Mouse (Mus musculus): ENCODE results near the gene Glt28d2. TPM values are rescaled to one million over a fixed set of nuclear protein-coding genes. Genes with fewer than 3 reads are reported as not detected.

The Glt28d2 gene
- total and polyA plus RNA-seq, 3 experiments: 1.9 to 8.5 (median 6.3) TPM

GRCm38 (mm10) chr3:85888221-85888671, 930 bp upstream of the Glt28d2 start:
- TF ChIP-seq POLR2A (IDR thresholded peaks at IDR 0.05; ENCODE audit: insufficient read depth, low read depth, low read length): no peak
- TF ChIP-seq EP300 (IDR thresholded peaks at IDR 0.05; ENCODE audit: insufficient read depth, low read depth, low read length): peak; percentile 69; the same call in 1 of the 2 replicates
- TF ChIP-seq CTCF (IDR thresholded peaks at IDR 0.05): 0 out of 2 replicates have a peak, but pooled peaks have one; percentile 9
- Histone ChIP-seq H3K36me3 (ENCODE audit: control insufficient read depth, insufficient read depth, low read length) (peaks cover 2% of the 10 kb centered on the region; the same call in 1 of the 2 replicates), H3K27me3 (ENCODE audit: control insufficient read depth, insufficient read depth, low read length) (no peaks in the 10 kb centered on the region), H3K4me3 (peak overlapping the region; percentile 70), H3K4me1 (ENCODE audit: control insufficient read depth, insufficient read depth, low read length) (peaks cover 4% of the 10 kb centered on the region), H3K27ac (peak overlapping the region; percentile 91), H3K79me2 (replicated peaks; ENCODE audit: control insufficient read depth, insufficient read depth, low read length) (no peaks in the 10 kb centered on the region), H3K9ac (ENCODE audit: low read depth, low read length) (peak overlapping the region; percentile 54; the same call in 1 of the 2 replicates)
- WGBS: 18% methylated on average over 11 of the region's 11 CpGs
- peak; percentile 59 to 71 for DNase-seq
- intact Hi-C loops (cut with DNase I): loop anchor here (5.0 kb wide), 1 partner anchor 76 kb away; no protein-coding TSS in a partner anchor

- 2% methylated on average over 22 of the region's 22 CpGs for WGBS
- Histone ChIP-seq H3K4me3 (peak overlapping the region; percentile 70), H3K9ac (ENCODE audit: low read depth, low read length) (peak overlapping the region; percentile 63), H3K4me1 (ENCODE audit: control insufficient read depth, insufficient read depth, low read length) (peaks cover 4% of the 10 kb centered on the region), H3K79me2 (replicated peaks; ENCODE audit: control insufficient read depth, insufficient read depth, low read length) (peaks cover 1% of the 10 kb centered on the region; the same call in 1 of the 2 replicates), H3K27ac (peak overlapping the region; percentile 91), H3K27me3 (ENCODE audit: control insufficient read depth, insufficient read depth, low read length) (no peaks in the 10 kb centered on the region), H3K36me3 (ENCODE audit: control insufficient read depth, insufficient read depth, low read length) (peaks cover 2% of the 10 kb centered on the region; the same call in 1 of the 2 replicates)
- DNase-seq: peak; percentile 50 to 58
- intact Hi-C loops (cut with DNase I): loop anchor here (2.0 to 5.0 kb wide), 2 partner anchors 22 to 74 kb away; no protein-coding TSS in a partner anchor
- TF ChIP-seq EP300 (IDR thresholded peaks at IDR 0.05; ENCODE audit: insufficient read depth, low read depth, low read length): no peak
- no peak for TF ChIP-seq CTCF (IDR thresholded peaks at IDR 0.05)
- TF ChIP-seq POLR2A (IDR thresholded peaks at IDR 0.05; ENCODE audit: insufficient read depth, low read depth, low read length): no peak
Measured at GRCm38 (mm10) chr3:85886636-85887238, 579 bp downstream of the Glt28d2 start.

GRCm38 (mm10) chr3:85885906-85886305, 1.4 kb downstream of the Glt28d2 start:
- Histone ChIP-seq H3K9ac (ENCODE audit: low read depth, low read length) (no peak overlapping the region), H3K4me3 (peak overlapping the region; percentile 70), H3K27me3 (ENCODE audit: control insufficient read depth, insufficient read depth, low read length) (no peaks in the 10 kb centered on the region), H3K36me3 (ENCODE audit: control insufficient read depth, insufficient read depth, low read length) (peaks cover 3% of the 10 kb centered on the region; the same call in 1 of the 2 replicates), H3K27ac (peak overlapping the region; percentile 91), H3K4me1 (ENCODE audit: control insufficient read depth, insufficient read depth, low read length) (peaks cover 4% of the 10 kb centered on the region), H3K79me2 (replicated peaks; ENCODE audit: control insufficient read depth, insufficient read depth, low read length) (peaks cover 1% of the 10 kb centered on the region; the same call in 1 of the 2 replicates)
- TF ChIP-seq EP300 (IDR thresholded peaks at IDR 0.05; ENCODE audit: insufficient read depth, low read depth, low read length): no peak
- no peak for TF ChIP-seq CTCF (IDR thresholded peaks at IDR 0.05)
- TF ChIP-seq POLR2A (IDR thresholded peaks at IDR 0.05; ENCODE audit: insufficient read depth, low read depth, low read length): no peak
- intact Hi-C loops (cut with DNase I): loop anchor here (2.0 to 5.0 kb wide), 2 partner anchors 21 to 74 kb away; no protein-coding TSS in a partner anchor
- DNase-seq: no peak
- 60% methylated on average over 1 of the region's 1 CpGs for WGBS

- H3K79me2 ChIP-seq (replicated peaks; ENCODE audit: control insufficient read depth, insufficient read depth, low read length): peaks cover 4% of the 10 kb centered on the region; the same call in 1 of the 2 replicates
- no peak overlapping the region for H3K4me3 ChIP-seq
- peak overlapping the region; percentile 34 for H3K27ac ChIP-seq
- H3K27me3 ChIP-seq (ENCODE audit: control insufficient read depth, insufficient read depth, low read length): no peaks in the 10 kb centered on the region
- H3K36me3 ChIP-seq (ENCODE audit: control insufficient read depth, insufficient read depth, low read length): peaks cover 18% of the 10 kb centered on the region
- TF ChIP-seq EP300 (IDR thresholded peaks at IDR 0.05; ENCODE audit: insufficient read depth, low read depth, low read length): no peak
- no peak for TF ChIP-seq POLR2A (IDR thresholded peaks at IDR 0.05; ENCODE audit: insufficient read depth, low read depth, low read length)
- no peak for TF ChIP-seq CTCF (IDR thresholded peaks at IDR 0.05)
- DNase-seq: peak in 1 of 2 experiments; percentile 56
- intact Hi-C loops (cut with DNase I): no loop called here
- H3K4me1 ChIP-seq (ENCODE audit: control insufficient read depth, insufficient read depth, low read length): peaks cover 7% of the 10 kb centered on the region
- no peak overlapping the region for H3K9ac ChIP-seq (ENCODE audit: low read depth, low read length)
- WGBS: 67% methylated on average over 2 of the region's 2 CpGs
Measured at GRCm38 (mm10) chr3:85880687-85881086, 6.6 kb downstream of the Glt28d2 start.

GRCm38 (mm10) chr3:85880068-85880467, 7.2 kb downstream of the Glt28d2 start:
- H3K36me3 ChIP-seq (ENCODE audit: control insufficient read depth, insufficient read depth, low read length): peaks cover 18% of the 10 kb centered on the region
- intact Hi-C loops (cut with DNase I): no loop called here
- peaks cover 4% of the 10 kb centered on the region; the same call in 1 of the 2 replicates for H3K79me2 ChIP-seq (replicated peaks; ENCODE audit: control insufficient read depth, insufficient read depth, low read length)
- no peak overlapping the region for H3K27ac ChIP-seq
- no peak for DNase-seq
- no peak for TF ChIP-seq EP300 (IDR thresholded peaks at IDR 0.05; ENCODE audit: insufficient read depth, low read depth, low read length)
- TF ChIP-seq POLR2A (IDR thresholded peaks at IDR 0.05; ENCODE audit: insufficient read depth, low read depth, low read length): no peak
- no peak for TF ChIP-seq CTCF (IDR thresholded peaks at IDR 0.05)
- no peak overlapping the region for H3K9ac ChIP-seq (ENCODE audit: low read depth, low read length)
- 83% methylated on average over 8 of the region's 8 CpGs for WGBS
- peaks cover 7% of the 10 kb centered on the region for H3K4me1 ChIP-seq (ENCODE audit: control insufficient read depth, insufficient read depth, low read length)
- H3K4me3 ChIP-seq: no peak overlapping the region
- H3K27me3 ChIP-seq (ENCODE audit: control insufficient read depth, insufficient read depth, low read length): no peaks in the 10 kb centered on the region

GRCm38 (mm10) chr3:85878911-85879310, 8.4 kb downstream of the Glt28d2 start:
- H3K79me2 ChIP-seq (replicated peaks; ENCODE audit: control insufficient read depth, insufficient read depth, low read length): peaks cover 4% of the 10 kb centered on the region; the same call in 1 of the 2 replicates
- intact Hi-C loops (cut with DNase I): no loop called here
- peak in 1 of 2 experiments; percentile 28 for DNase-seq
- H3K9ac ChIP-seq (ENCODE audit: low read depth, low read length): no peak overlapping the region
- H3K27ac ChIP-seq: peak overlapping the region; percentile 28; the same call in 1 of the 2 replicates
- H3K27me3 ChIP-seq (ENCODE audit: control insufficient read depth, insufficient read depth, low read length): no peaks in the 10 kb centered on the region
- TF ChIP-seq EP300 (IDR thresholded peaks at IDR 0.05; ENCODE audit: insufficient read depth, low read depth, low read length) (no peak), POLR2A (IDR thresholded peaks at IDR 0.05; ENCODE audit: insufficient read depth, low read depth, low read length) (no peak)
- H3K36me3 ChIP-seq (ENCODE audit: control insufficient read depth, insufficient read depth, low read length): peaks cover 16% of the 10 kb centered on the region
- peaks cover 7% of the 10 kb centered on the region for H3K4me1 ChIP-seq (ENCODE audit: control insufficient read depth, insufficient read depth, low read length)
- 40% methylated on average over 5 of the region's 5 CpGs for WGBS
- H3K4me3 ChIP-seq: no peak overlapping the region
